Mouse (Mus musculus) liver (tissue): Measurements from ENCODE around the gene Cog5.

ENCODE experiments used
- DNase-seq: peaks from one replicate; pipeline ENCODE4 v3.0.0-alpha.2; 2020; ENCODE audit warnings: mixed read lengths

Cog5 gene

GRCm38 (mm10) chr12:31944405-31944804 lies 289.7 kb downstream of the Cog5 start:
- no peak for DNase-seq

- peak; percentile 31 for DNase-seq
These were observed 292.8 kb downstream of the Cog5 start for GRCm38 (mm10) chr12:31947476-31947875.

GRCm38 (mm10) chr12:31948101-31949000 lies 293.7 kb downstream of the Cog5 start:
- no peak for DNase-seq

GRCm38 (mm10) chr12:31949193-31949741 lies 294.6 kb downstream of the Cog5 start:
- peak; percentile 93 for DNase-seq

GRCm38 (mm10) chr12:31949759-31950658 lies 295.3 kb downstream of the Cog5 start, which contains the start of gene Hbp1:
Gene Hbp1 (minus strand): TSS chr12:31950535.
- DNase-seq = peak; percentile 96

- no peak for DNase-seq
These were observed 296.0 kb downstream of the Cog5 start for GRCm38 (mm10) chr12:31950659-31951031.

- no peak for DNase-seq
These were observed 301.2 kb downstream of the Cog5 start for GRCm38 (mm10) chr12:31955843-31956242.

- no peak for DNase-seq
These were observed 309.4 kb downstream of the Cog5 start for GRCm38 (mm10) chr12:31964074-31964473.

- DNase-seq = no peak
These were observed 311.0 kb downstream of the Cog5 start for GRCm38 (mm10) chr12:31965517-31966212.

- DNase-seq = peak; percentile 57
These were observed 311.7 kb downstream of the Cog5 start for GRCm38 (mm10) chr12:31966405-31966804.

- DNase-seq = no peak
These were observed 312.9 kb downstream of the Cog5 start for GRCm38 (mm10) chr12:31967536-31967935.

- DNase-seq = no peak
These were observed 314.4 kb downstream of the Cog5 start for GRCm38 (mm10) chr12:31969111-31969510.

GRCm38 (mm10) chr12:31971547-31971946 lies 316.9 kb downstream of the Cog5 start:
- DNase-seq = no peak

GRCm38 (mm10) chr12:31973473-31974172 lies 319.0 kb downstream of the Cog5 start:
- peak; percentile 61 for DNase-seq

GRCm38 (mm10) chr12:31976544-31976943 lies 321.9 kb downstream of the Cog5 start:
- DNase-seq = peak; percentile 33

GRCm38 (mm10) chr12:31977613-31978195 lies 323.0 kb downstream of the Cog5 start:
- no peak for DNase-seq

- no peak for DNase-seq
These were observed 328.6 kb downstream of the Cog5 start for GRCm38 (mm10) chr12:31983238-31983637.

GRCm38 (mm10) chr12:31983769-31984168 lies 329.1 kb downstream of the Cog5 start:
- no peak for DNase-seq

- no peak for DNase-seq
These were observed 329.5 kb downstream of the Cog5 start for GRCm38 (mm10) chr12:31984206-31984605.

GRCm38 (mm10) chr12:31984664-31985063 lies 330.0 kb downstream of the Cog5 start:
- DNase-seq = peak; percentile 33

GRCm38 (mm10) chr12:31985738-31986137 lies 331.1 kb downstream of the Cog5 start:
- no peak for DNase-seq
